Mouse (Mus musculus) layer of hippocampus, adult 18-20 months (tissue): Measurements from ENCODE around the gene Fkrp. TPM values are rescaled to one million over a fixed set of nuclear protein-coding genes. Genes with fewer than 3 reads are reported as not detected.

Experiments
- total RNA-seq, 2 experiments: library from RNA; stranded (reverse); gene quantifications; 2 replicates each; pipeline ENCODE4 v1.2.3; 2021

Fkrp gene
- total RNA-seq, 2 experiments from 2014 or later, result 46.7 to 46.9 TPM

Other genes with a start within 250 kb of the Fkrp start
- 100 to 1,000 TPM; 125 to 128 TPM for gene Arhgap35, start 201.7 kb downstream of the Fkrp start, total RNA-seq
- not detected for gene Ceacam15, start 141.0 kb downstream of the Fkrp start, total RNA-seq
- not detected for gene Ceacam9, start 94.8 kb downstream of the Fkrp start, total RNA-seq
- 100 to 1,000 TPM; 257 to 266 TPM for gene Ap2s1, start 78.3 kb downstream of the Fkrp start, total RNA-seq
- gene Slc1a5, start 35.4 kb downstream of the Fkrp start, total RNA-seq, result 1 to 10 TPM; 2.0 to 2.9 TPM
- 100 to 1,000 TPM; 260 to 290 TPM for gene Strn4, start 843 bp downstream of the Fkrp start, total RNA-seq
- 1 to 10 TPM; 4.7 to 6.1 TPM for gene Prkd2, start 26.2 kb upstream of the Fkrp start, total RNA-seq
- gene Dact3, start 58.6 kb upstream of the Fkrp start, total RNA-seq, result 100 to 1,000 TPM; 173 to 175 TPM
- gene Gng8, start 75.1 kb upstream of the Fkrp start, total RNA-seq, result 1 to 10 TPM; 2.6 to 2.8 TPM
- under 1 TPM in 1 of 2 experiments, not detected in 1; 0.10 TPM for gene Ptgir, start 89.8 kb upstream of the Fkrp start, total RNA-seq
- 1,000 to 10,000 TPM; 2,132 to 2,161 TPM for gene Calm3, start 107.4 kb upstream of the Fkrp start, total RNA-seq
- gene Pnmal2, start 128.0 kb upstream of the Fkrp start, total RNA-seq, result 100 to 1,000 TPM; 370 to 415 TPM
- gene Pnmal1, start 142.9 kb upstream of the Fkrp start, total RNA-seq, result 100 to 1,000 TPM; 118 to 134 TPM
- gene Gm42372, start 166.4 kb upstream of the Fkrp start, total RNA-seq, result 10 to 100 TPM; 53.4 to 54.0 TPM
- 1 to 10 TPM; 1.8 to 2.1 TPM for gene Ccdc8, start 176.0 kb upstream of the Fkrp start, total RNA-seq
- 100 to 1,000 TPM; 146 to 147 TPM for gene Ppp5c, start 211.2 kb upstream of the Fkrp start, total RNA-seq
- 10 to 100 TPM in 1 of 2 experiments, 1 to 10 TPM in 1; 8.3 to 13.1 TPM for gene Hif3a, start 245.7 kb upstream of the Fkrp start, total RNA-seq